Mouse (Mus musculus): ENCODE results near the gene Olfr1250. TPM values are rescaled to one million over a fixed set of nuclear protein-coding genes. Genes with fewer than 3 reads are reported as not detected.
"Not testable (repeated sequence)": the region's sequence is repeated elsewhere in the genome, so short reads cannot be mapped to it uniquely, and the experiment has no call there.

Gene Olfr1250
- polyA plus RNA-seq (2015; fragmentation: Nextera tagmentation; extraction: Ambion mirVana): not detected in 2 replicates

- H3K27me3 ChIP-seq: no peaks in the 10 kb centered on the region
Measured at GRCm38 (mm10) chr2:89661367-89661766, at the start of gene Olfr1250. TSS of gene Olfr1250 (minus strand) at chr2:89661467.

GRCm38 (mm10) chr2:89691980-89692379 is 30.7 kb upstream of the Olfr1250 start:
- peak; percentile 29; the same call in 1 of the 2 replicates for ATAC-seq (replicated peaks; ENCODE audit: low FRiP score)
- Histone ChIP-seq H3K9ac (no peak overlapping the region), H3K36me3 (no peaks in the 10 kb centered on the region), H3K4me3 (replicated peaks) (no peak overlapping the region), H3K9me3 (replicated peaks) (no peaks in the 10 kb centered on the region), H3K4me2 (no peak overlapping the region), H3K27me3 (no peaks in the 10 kb centered on the region), H3K27ac (no peak overlapping the region), H3K4me1 (no peaks in the 10 kb centered on the region)
- 84% methylated on average over 6 of the region's 6 CpGs for WGBS

More at GRCm38 (mm10) chr2:89661367-89661766, at the start of gene Olfr1250:
- H3K4me1 ChIP-seq: no peaks in the 10 kb centered on the region
- H3K4me3 ChIP-seq (replicated peaks): no peak within 1 kb of the TSS
- H3K9me3 ChIP-seq (replicated peaks): no peaks in the 10 kb centered on the region
- no peaks in the 10 kb centered on the region for H3K36me3 ChIP-seq
- no peak for ATAC-seq (replicated peaks; ENCODE audit: low FRiP score)
- H3K9ac ChIP-seq: no peak within 1 kb of the TSS
- no peak within 1 kb of the TSS for H3K27ac ChIP-seq
- no peak within 1 kb of the TSS for H3K4me2 ChIP-seq

- no peak for ATAC-seq (replicated peaks; ENCODE audit: low FRiP score)
- Histone ChIP-seq H3K27me3 (no peaks in the 10 kb centered on the region), H3K9me3 (replicated peaks) (no peaks in the 10 kb centered on the region), H3K4me2 (no peak within 1 kb of the TSS), H3K4me1 (no peaks in the 10 kb centered on the region), H3K9ac (no peak within 1 kb of the TSS), H3K27ac (no peak within 1 kb of the TSS), H3K36me3 (no peaks in the 10 kb centered on the region), H3K4me3 (replicated peaks) (no peak within 1 kb of the TSS)
Measured at GRCm38 (mm10) chr2:89671836-89672235, 10.6 kb upstream of the Olfr1250 start, which contains the start of gene Olfr1251. TSS of gene Olfr1251 (minus strand) at chr2:89671936.

GRCm38 (mm10) chr2:89634883-89635282 is 26.4 kb downstream of the Olfr1250 start, which contains the start of gene Olfr1249:
TSS of gene Olfr1249 (minus strand) at chr2:89634983.
- Histone ChIP-seq H3K36me3 (no peaks in the 10 kb centered on the region), H3K9me3 (replicated peaks) (no peaks in the 10 kb centered on the region), H3K4me1 (no peaks in the 10 kb centered on the region), H3K4me3 (replicated peaks) (no peak within 1 kb of the TSS), H3K4me2 (no peak within 1 kb of the TSS), H3K9ac (no peak within 1 kb of the TSS), H3K27me3 (no peaks in the 10 kb centered on the region), H3K27ac (no peak within 1 kb of the TSS)
- no peak for ATAC-seq (replicated peaks; ENCODE audit: low FRiP score)
- 86% methylated on average over 2 of the region's 2 CpGs for WGBS

GRCm38 (mm10) chr2:89618145-89618544 is 43.1 kb downstream of the Olfr1250 start, which contains the start of gene Olfr1248:
TSS of gene Olfr1248 (minus strand) at chr2:89618245.
- not testable (repeated sequence) for ATAC-seq (replicated peaks; ENCODE audit: low FRiP score)

GRCm38 (mm10) chr2:89614030-89614429 is 47.2 kb downstream of the Olfr1250 start, which contains the start of gene Olfr1247:
TSS of gene Olfr1247 (minus strand) at chr2:89614130.
- Histone ChIP-seq H3K27me3 (no peaks in the 10 kb centered on the region), H3K27ac (no peak within 1 kb of the TSS), H3K36me3 (no peaks in the 10 kb centered on the region), H3K4me1 (no peaks in the 10 kb centered on the region), H3K9ac (no peak within 1 kb of the TSS), H3K9me3 (replicated peaks) (no peaks in the 10 kb centered on the region), H3K4me3 (replicated peaks) (no peak within 1 kb of the TSS), H3K4me2 (no peak within 1 kb of the TSS)
- no peak for ATAC-seq (replicated peaks; ENCODE audit: low FRiP score)
- WGBS: 85% methylated on average over 2 of the region's 2 CpGs

More at GRCm38 (mm10) chr2:89618145-89618544, 43.1 kb downstream of the Olfr1250 start, which contains the start of gene Olfr1248:
- H3K9me3 ChIP-seq (replicated peaks); H3K4me3 ChIP-seq (replicated peaks); H3K36me3 ChIP-seq; H3K27ac ChIP-seq; H3K27me3 ChIP-seq; H3K4me1 ChIP-seq; H3K4me2 ChIP-seq; H3K9ac ChIP-seq: not testable (repeated sequence)
- 95% methylated on average over 1 of the region's 1 CpGs for WGBS

Other genes starting within 250 kb of the Olfr1250 start
- not detected in 2 replicates for gene Olfr1239, start 241.1 kb downstream of the Olfr1250 start, polyA plus RNA-seq (2015; fragmentation: Nextera tagmentation; extraction: Ambion mirVana)
- not detected in 2 replicates for gene Olfr1240, start 218.5 kb downstream of the Olfr1250 start, polyA plus RNA-seq (2015; fragmentation: Nextera tagmentation; extraction: Ambion mirVana)
- gene Olfr1241, start 174.3 kb downstream of the Olfr1250 start, polyA plus RNA-seq (2015; fragmentation: Nextera tagmentation; extraction: Ambion mirVana): not detected in 2 replicates
- gene Olfr1242, start 163.1 kb downstream of the Olfr1250 start, polyA plus RNA-seq (2015; fragmentation: Nextera tagmentation; extraction: Ambion mirVana): not detected in 2 replicates
- gene Olfr1243, start 130.0 kb downstream of the Olfr1250 start, polyA plus RNA-seq (2015; fragmentation: Nextera tagmentation; extraction: Ambion mirVana): not detected in 2 replicates
- not detected in 2 replicates for gene Olfr1245, start 83.0 kb downstream of the Olfr1250 start, polyA plus RNA-seq (2015; fragmentation: Nextera tagmentation; extraction: Ambion mirVana)
- gene Olfr1246, start 68.3 kb downstream of the Olfr1250 start, polyA plus RNA-seq (2015; fragmentation: Nextera tagmentation; extraction: Ambion mirVana): not detected in 2 replicates
- gene Olfr1247, start 47.3 kb downstream of the Olfr1250 start, polyA plus RNA-seq (2015; fragmentation: Nextera tagmentation; extraction: Ambion mirVana): not detected in 2 replicates
- not detected in 2 replicates for gene Olfr1248, start 43.2 kb downstream of the Olfr1250 start, polyA plus RNA-seq (2015; fragmentation: Nextera tagmentation; extraction: Ambion mirVana)
- not detected in 2 replicates for gene Olfr1249, start 26.5 kb downstream of the Olfr1250 start, polyA plus RNA-seq (2015; fragmentation: Nextera tagmentation; extraction: Ambion mirVana)
- not detected in 2 replicates for gene Olfr1251, start 10.5 kb upstream of the Olfr1250 start, polyA plus RNA-seq (2015; fragmentation: Nextera tagmentation; extraction: Ambion mirVana)
- gene Olfr1252, start 63.5 kb upstream of the Olfr1250 start, polyA plus RNA-seq (2015; fragmentation: Nextera tagmentation; extraction: Ambion mirVana): not detected in 2 replicates
- not detected in 2 replicates for gene Olfr1253, start 95.6 kb upstream of the Olfr1250 start, polyA plus RNA-seq (2015; fragmentation: Nextera tagmentation; extraction: Ambion mirVana)
- not detected in 2 replicates for gene Olfr1254, start 132.2 kb upstream of the Olfr1250 start, polyA plus RNA-seq (2015; fragmentation: Nextera tagmentation; extraction: Ambion mirVana)
- gene Olfr1255, start 150.6 kb upstream of the Olfr1250 start, polyA plus RNA-seq (2015; fragmentation: Nextera tagmentation; extraction: Ambion mirVana): not detected in 2 replicates
- not detected in 2 replicates for gene Olfr1256, start 180.1 kb upstream of the Olfr1250 start, polyA plus RNA-seq (2015; fragmentation: Nextera tagmentation; extraction: Ambion mirVana)
- gene Olfr48, start 186.7 kb upstream of the Olfr1250 start, polyA plus RNA-seq (2015; fragmentation: Nextera tagmentation; extraction: Ambion mirVana): not detected in 2 replicates
- gene Olfr1257, start 217.0 kb upstream of the Olfr1250 start, polyA plus RNA-seq (2015; fragmentation: Nextera tagmentation; extraction: Ambion mirVana): not detected in 2 replicates

Data from kidney, embryonic 15.5 days (tissue).